Mouse (Mus musculus) neural tube, embryonic 11.5 days (tissue): ENCODE results near the gene Efhb. TPM values are rescaled to one million over a fixed set of nuclear protein-coding genes. Genes with fewer than 3 reads are reported as not detected.

ENCODE experiments used
- ATAC-seq: fragments of 200-750 bp; cut with Nextera tagmentation; 2 replicates; pipeline ENCODE4 v1.8.0; 2017; ENCODE audit warnings: moderate number of reproducible peaks, mild to moderate bottlenecking, moderate TSS enrichment, moderate library complexity; ENCODE audit not compliant: insufficient read depth, low FRiP score, low TSS enrichment
- DNase-seq: peaks from one replicate; pipeline ENCODE4 v3.0.0-alpha.2; 2015; ENCODE audit warnings: low spot score
- H3K27ac ChIP-seq: fragments of 300-500 bp; sonication (generic); 2 replicates; pipeline ENCODE4 v1.5.1; 2014; ENCODE audit warnings: low read depth, mild to moderate bottlenecking, low read length
- H3K27me3 ChIP-seq: fragments of 300-500 bp; sonication (generic); 2 replicates; pipeline ENCODE4 v1.6.1; 2014; ENCODE audit warnings: mild to moderate bottlenecking, low read length, mixed read lengths; ENCODE audit not compliant: control insufficient read depth, insufficient read depth
- H3K36me3 ChIP-seq: fragments of 300-500 bp; sonication (generic); 2 replicates; pipeline ENCODE4 v1.6.1; 2014; ENCODE audit warnings: mild to moderate bottlenecking, low read length, moderate library complexity, mixed read lengths; ENCODE audit not compliant: control insufficient read depth, insufficient read depth
- H3K4me1 ChIP-seq: fragments of 300-500 bp; sonication (generic); 2 replicates; pipeline ENCODE4 v1.6.1; 2014; ENCODE audit warnings: low read length, mixed read lengths; ENCODE audit not compliant: control insufficient read depth, insufficient read depth
- H3K4me2 ChIP-seq: fragments of 300-500 bp; sonication (generic); 2 replicates; pipeline ENCODE4 v1.6.1; 2014; ENCODE audit warnings: low read depth, mild to moderate bottlenecking, moderate library complexity
- H3K4me3 ChIP-seq: fragments of 300-500 bp; sonication (generic); 2 replicates; pipeline ENCODE4 v1.5.1; 2014; ENCODE audit warnings: low read depth, low read length
- H3K9ac ChIP-seq: fragments of 300-500 bp; sonication (generic); 2 replicates; pipeline ENCODE4 v1.6.1; 2014; ENCODE audit warnings: mild to moderate bottlenecking, low read length
- H3K9me3 ChIP-seq: fragments of 300-500 bp; sonication (generic); 2 replicates; pipeline ENCODE4 v1.6.1; 2016; ENCODE audit warnings: low read length; ENCODE audit not compliant: control insufficient read depth
- WGBS: fragments of 180-500 bp; shearing (Covaris S2); extraction: QIAGEN DNeasy Blood & Tissue Kit; methylation state at CpG from one replicate; pipeline ENCODE4 v1.1.7; 2014; 5-methylcytosine and 5-hydroxymethylcytosine counted together
- polyA plus RNA-seq: library from polyadenylated mRNA; unstranded; fragments of >200 nt; fragmentation: Nextera tagmentation; extraction: Ambion mirVana; gene quantifications from 2 replicates; pipeline ENCODE4 v1.2.1, GENCODE M21; 2014

The Efhb gene
- polyA plus RNA-seq, 1 experiment from 2014 or later: 0.34 TPM

DNA sequence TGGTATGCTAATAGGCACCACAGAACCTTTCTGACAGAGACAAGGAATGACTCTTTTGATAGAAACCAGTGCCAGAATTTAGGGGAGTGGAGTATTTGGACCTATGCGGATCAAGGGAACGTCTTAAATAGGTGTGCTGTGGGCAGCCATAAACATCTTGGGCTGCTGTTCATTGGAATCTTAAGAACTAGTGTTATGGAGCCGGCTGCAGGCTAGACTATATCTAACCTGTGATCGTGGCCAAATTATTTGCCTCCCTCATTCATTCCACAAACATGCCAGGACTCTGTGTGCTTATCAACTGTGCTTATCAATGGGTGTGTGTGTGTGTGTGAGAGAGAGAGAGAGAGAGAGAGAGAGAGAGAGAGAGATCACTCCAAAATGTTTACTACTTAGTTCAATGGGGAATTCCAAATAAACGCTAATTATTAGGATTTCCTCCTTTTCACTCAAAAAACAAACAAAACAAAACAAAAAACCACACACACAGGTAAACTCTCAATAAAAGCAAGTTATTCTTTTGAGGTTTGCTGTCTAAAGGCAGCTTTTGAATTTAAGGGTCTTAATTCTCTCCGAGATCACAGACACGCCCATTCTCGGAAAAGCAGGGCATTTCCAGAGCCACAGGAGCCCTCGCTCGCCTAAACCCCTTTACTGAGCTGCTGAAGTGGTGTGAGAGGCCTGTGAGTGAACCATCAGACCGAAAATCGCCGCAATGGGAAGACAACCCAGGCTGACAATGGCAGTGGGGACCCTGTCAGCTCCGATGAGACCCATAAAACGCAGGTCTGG, 15.1 kb upstream of the Efhb start:
- Histone ChIP-seq H3K36me3 (no peaks in the 10 kb centered on the region), H3K27ac (peak overlapping the region; percentile 95), H3K4me3 (peak overlapping the region; percentile 97), H3K4me2 (peak overlapping the region; percentile 66), H3K9me3 (no peaks in the 10 kb centered on the region), H3K9ac (peak overlapping the region; percentile 89), H3K27me3 (no peaks in the 10 kb centered on the region), H3K4me1 (peaks cover 12% of the 10 kb centered on the region)
- ATAC-seq: no peak
- no peak for DNase-seq
- 8% methylated on average over 15 of the region's 15 CpGs for WGBS

DNA sequence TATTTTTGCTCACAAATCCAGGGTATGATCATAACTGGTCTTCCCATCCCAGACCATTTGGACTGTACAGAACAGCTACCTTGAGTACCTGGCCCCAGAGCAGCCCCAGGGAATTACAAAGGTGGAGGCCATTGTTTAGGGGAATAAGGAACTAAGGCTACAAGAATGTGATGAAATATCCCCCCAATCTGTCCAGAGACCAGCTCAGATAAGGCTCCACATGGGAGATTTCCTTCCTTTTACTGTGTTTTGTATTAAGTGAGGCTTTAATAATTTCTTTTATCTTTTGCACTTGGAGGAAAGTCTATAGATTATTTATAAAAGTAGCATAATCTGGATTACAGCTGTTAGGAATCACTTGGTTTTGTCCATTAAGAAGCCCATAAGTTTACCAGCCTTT, 5.6 kb upstream of the Efhb start:
- Histone ChIP-seq H3K4me2 (no peak overlapping the region), H3K36me3 (no peaks in the 10 kb centered on the region), H3K9ac (no peak overlapping the region), H3K4me3 (no peak overlapping the region), H3K4me1 (no peaks in the 10 kb centered on the region), H3K27ac (no peak overlapping the region), H3K27me3 (no peaks in the 10 kb centered on the region), H3K9me3 (no peaks in the 10 kb centered on the region)
- ATAC-seq (no peak), DNase-seq (no peak)

DNA sequence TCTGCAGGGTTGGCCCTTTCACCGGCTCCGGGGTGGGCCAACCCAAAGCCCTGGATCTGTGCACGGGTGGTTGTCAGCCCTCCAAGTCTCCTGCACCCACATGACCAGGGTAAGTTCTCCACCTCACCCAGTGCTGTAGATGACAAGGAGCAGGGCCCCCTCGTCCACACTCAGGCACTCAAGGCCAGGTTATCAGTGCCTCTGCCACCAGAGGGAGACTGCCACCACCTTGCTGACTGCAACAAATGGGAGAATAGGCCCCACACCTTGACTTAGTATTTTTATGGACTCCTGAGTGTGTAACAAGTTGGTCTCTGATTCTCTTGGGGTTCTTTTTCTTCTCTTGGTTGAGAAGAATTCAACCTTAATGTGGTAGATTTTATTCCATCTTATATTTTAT, 2.4 kb upstream of the Efhb start:
- Histone ChIP-seq H3K27me3 (no peaks in the 10 kb centered on the region), H3K9ac (no peak overlapping the region), H3K9me3 (no peaks in the 10 kb centered on the region), H3K4me3 (no peak overlapping the region), H3K4me1 (no peaks in the 10 kb centered on the region), H3K4me2 (no peak overlapping the region), H3K36me3 (no peaks in the 10 kb centered on the region), H3K27ac (no peak overlapping the region)
- ATAC-seq (no peak), DNase-seq (no peak)
- WGBS: 59% methylated on average over 4 of the region's 4 CpGs

DNA sequence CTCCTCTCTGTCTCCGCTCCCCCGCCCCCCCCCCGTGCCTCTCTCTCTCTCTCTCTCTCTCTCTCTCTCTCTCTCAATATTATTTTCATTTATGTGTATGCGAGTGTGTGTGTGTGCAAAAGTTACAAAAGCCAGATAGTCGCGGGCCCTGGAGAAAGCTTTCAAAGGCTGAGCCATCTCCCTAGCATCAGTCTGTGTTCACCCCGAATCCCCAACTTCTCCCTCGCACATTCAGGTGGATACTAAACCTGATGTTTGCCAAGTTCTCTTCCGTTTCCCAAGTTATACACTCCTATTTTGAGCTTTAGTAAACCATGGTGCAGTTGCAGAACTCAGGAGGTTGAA, 347 bp upstream of the Efhb start:
- no peak overlapping the region for H3K27ac ChIP-seq
- WGBS: 25% methylated on average over 7 of the region's 9 CpGs
- peak; percentile 40; the same call in 1 of the 2 replicates for ATAC-seq
- H3K4me1 ChIP-seq: no peaks in the 10 kb centered on the region
- no peaks in the 10 kb centered on the region for H3K36me3 ChIP-seq
- no peaks in the 10 kb centered on the region for H3K27me3 ChIP-seq
- H3K4me3 ChIP-seq: peak overlapping the region; percentile 30
- peak overlapping the region; percentile 36 for H3K4me2 ChIP-seq
- H3K9ac ChIP-seq: no peak overlapping the region; the same call in 1 of the 2 replicates
- no peak for DNase-seq
- H3K9me3 ChIP-seq: no peaks in the 10 kb centered on the region

DNA sequence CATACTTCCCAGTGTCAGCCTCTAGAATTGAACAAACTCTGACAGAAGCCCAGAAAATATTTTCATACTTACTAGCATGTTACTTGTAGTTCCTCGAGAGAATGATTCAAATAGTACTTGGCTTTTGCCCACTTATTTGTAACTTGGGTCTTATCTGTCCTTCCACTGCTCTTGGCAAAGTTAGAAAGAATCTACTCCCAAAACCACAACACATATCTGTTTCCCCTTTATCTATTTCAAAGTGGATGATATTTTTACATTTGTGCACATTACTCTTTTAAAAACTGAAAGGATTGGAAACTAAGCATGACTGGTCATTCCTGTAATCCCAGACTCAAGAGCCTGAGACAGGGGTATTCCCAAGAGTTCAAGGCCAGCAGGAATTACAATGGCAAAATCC, 6.4 kb downstream of the Efhb start:
- Histone ChIP-seq H3K9ac (no peak overlapping the region), H3K9me3 (no peaks in the 10 kb centered on the region), H3K27ac (no peak overlapping the region), H3K36me3 (no peaks in the 10 kb centered on the region), H3K27me3 (no peaks in the 10 kb centered on the region), H3K4me1 (no peaks in the 10 kb centered on the region), H3K4me2 (no peak overlapping the region), H3K4me3 (no peak overlapping the region)
- WGBS: 84% methylated on average over 1 of the region's 1 CpGs
- DNase-seq (no peak), ATAC-seq (no peak)

DNA sequence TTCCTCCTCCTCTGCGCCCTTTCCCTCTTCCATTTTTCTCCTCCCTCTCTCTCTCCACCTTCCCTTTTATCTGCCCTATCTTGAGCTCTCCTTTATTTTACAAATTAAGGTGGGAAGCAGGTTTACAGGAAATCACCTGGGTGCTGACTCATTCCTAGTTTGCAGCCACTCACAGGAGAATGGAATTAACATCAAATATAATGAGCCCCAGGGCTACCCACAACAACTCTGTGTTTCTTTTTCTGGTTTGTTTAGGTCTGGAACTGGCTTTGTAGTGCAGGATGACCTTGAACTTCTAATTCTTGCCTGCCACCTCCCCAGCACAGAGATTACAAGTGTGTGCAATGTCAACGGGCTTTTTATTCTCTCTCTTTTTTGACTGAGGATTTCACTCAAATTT, 7.0 kb downstream of the Efhb start:
- Histone ChIP-seq H3K27me3 (no peaks in the 10 kb centered on the region), H3K4me1 (no peaks in the 10 kb centered on the region), H3K27ac (no peak overlapping the region), H3K9me3 (no peaks in the 10 kb centered on the region), H3K36me3 (no peaks in the 10 kb centered on the region), H3K4me2 (no peak overlapping the region), H3K4me3 (no peak overlapping the region), H3K9ac (no peak overlapping the region)
- ATAC-seq (no peak), DNase-seq (no peak)
- 92% methylated on average over 2 of the region's 2 CpGs for WGBS

DNA sequence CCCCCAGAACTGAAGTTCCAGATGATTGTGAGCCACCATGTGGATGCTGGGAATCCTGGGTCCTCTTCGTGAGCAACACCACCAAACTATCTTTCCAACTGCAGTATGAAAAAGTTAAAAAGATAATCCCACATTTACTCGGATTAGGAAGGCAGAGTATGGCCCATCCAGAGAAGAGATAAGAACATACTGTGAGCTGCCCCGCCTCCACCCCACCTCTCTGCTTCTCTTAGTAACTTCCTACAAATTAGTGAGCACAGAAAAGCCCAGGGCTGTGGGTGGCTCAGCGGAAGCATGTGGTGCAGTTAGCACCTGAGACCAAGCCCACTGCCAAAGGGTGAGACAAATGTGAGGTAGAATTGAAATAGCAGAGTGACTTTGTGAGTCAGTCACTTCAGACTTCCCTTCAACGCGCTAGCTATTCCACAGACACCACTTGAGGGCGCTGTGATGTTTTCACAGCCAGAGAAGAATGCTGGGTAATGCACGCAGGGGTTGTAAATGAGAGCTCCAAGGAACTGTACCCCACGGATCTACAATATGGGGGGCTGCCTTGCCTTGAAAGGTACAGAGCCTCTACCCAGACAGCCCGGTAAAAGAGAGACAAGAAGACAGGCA, 60.3 kb downstream of the Efhb start:
- ATAC-seq (no peak; the same call in 1 of the 2 replicates), DNase-seq (peak; percentile 24)
- Histone ChIP-seq H3K27me3 (no peaks in the 10 kb centered on the region), H3K4me3 (no peak overlapping the region), H3K4me2 (no peak overlapping the region), H3K27ac (no peak overlapping the region), H3K4me1 (no peaks in the 10 kb centered on the region), H3K9ac (no peak overlapping the region), H3K9me3 (no peaks in the 10 kb centered on the region), H3K36me3 (no peaks in the 10 kb centered on the region)
- WGBS: 56% methylated on average over 10 of the region's 10 CpGs

DNA sequence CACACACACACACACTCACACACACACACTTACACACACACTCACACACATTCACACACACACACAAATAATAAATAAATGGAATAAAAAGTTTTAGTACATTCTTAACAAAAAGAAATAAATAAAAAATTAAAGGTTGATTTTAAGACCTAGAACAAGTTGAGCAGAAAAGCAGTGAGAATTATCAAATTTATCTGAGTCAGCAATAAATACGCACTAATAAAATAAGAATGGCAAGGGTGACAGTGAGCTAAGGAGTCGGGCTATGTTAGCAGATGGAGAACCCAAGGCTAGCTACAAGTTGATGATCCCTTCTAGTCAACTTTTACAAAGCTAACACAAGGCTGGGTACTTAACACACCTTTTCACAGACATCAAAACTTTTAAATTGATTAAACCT, 69.9 kb downstream of the Efhb start:
- H3K9me3 ChIP-seq: no peaks in the 10 kb centered on the region
- H3K9ac ChIP-seq: no peak overlapping the region
- WGBS: 90% methylated on average over 2 of the region's 2 CpGs
- no peaks in the 10 kb centered on the region for H3K4me1 ChIP-seq
- H3K27me3 ChIP-seq: no peaks in the 10 kb centered on the region
- no peak overlapping the region for H3K4me2 ChIP-seq
- H3K36me3 ChIP-seq: no peaks in the 10 kb centered on the region
- no peak for DNase-seq
- no peak overlapping the region for H3K4me3 ChIP-seq
- no peak for ATAC-seq
- H3K27ac ChIP-seq: no peak overlapping the region

DNA sequence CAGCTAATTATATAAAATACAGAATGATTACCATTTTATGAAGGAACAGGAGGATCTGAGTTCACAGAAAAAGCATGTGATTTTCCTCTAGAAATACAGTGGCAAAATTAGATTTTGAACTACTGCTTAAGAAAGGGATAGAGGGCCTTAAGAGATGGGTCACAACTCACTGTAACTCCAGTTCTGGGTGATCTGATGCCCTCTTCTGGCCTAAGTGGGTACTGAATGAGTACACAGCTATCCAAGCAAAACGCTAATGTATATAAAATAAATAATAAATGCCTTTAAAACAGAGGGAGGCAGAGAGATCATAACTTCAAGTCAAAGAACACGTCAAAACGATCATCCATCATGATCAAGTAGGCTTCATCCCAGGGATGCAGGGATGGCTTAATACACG, 73.6 kb downstream of the Efhb start:
- H3K4me1 ChIP-seq: no peaks in the 10 kb centered on the region
- DNase-seq: no peak
- no peaks in the 10 kb centered on the region for H3K27me3 ChIP-seq
- no peak overlapping the region for H3K27ac ChIP-seq
- H3K36me3 ChIP-seq: no peaks in the 10 kb centered on the region
- 0 out of 2 replicates have a peak, but pooled peaks have one; percentile 41 for ATAC-seq
- WGBS: 54% methylated on average over 4 of the region's 4 CpGs
- no peak overlapping the region for H3K4me3 ChIP-seq
- no peak overlapping the region for H3K9ac ChIP-seq
- H3K9me3 ChIP-seq: no peaks in the 10 kb centered on the region
- no peak overlapping the region for H3K4me2 ChIP-seq
